Mouse (Mus musculus) embryonic fibroblast, embryonic 13.5 days (primary cell): Measurements from ENCODE around the gene Bcor.

Experiments used
- CTCF ChIP-seq: IDR thresholded peaks from 2 replicates; pipeline ENCODE4 v1.5.1; 2011; ENCODE audit warnings: mild to moderate bottlenecking, control low read depth, low read length, moderate library complexity, borderline replicate concordance; ENCODE audit not compliant: insufficient read depth
- POLR2A ChIP-seq: IDR thresholded peaks from 2 replicates; pipeline ENCODE4 v1.6.1; 2011; ENCODE audit warnings: low read depth, mild to moderate bottlenecking, control low read depth, low read length, moderate library complexity

DNA sequence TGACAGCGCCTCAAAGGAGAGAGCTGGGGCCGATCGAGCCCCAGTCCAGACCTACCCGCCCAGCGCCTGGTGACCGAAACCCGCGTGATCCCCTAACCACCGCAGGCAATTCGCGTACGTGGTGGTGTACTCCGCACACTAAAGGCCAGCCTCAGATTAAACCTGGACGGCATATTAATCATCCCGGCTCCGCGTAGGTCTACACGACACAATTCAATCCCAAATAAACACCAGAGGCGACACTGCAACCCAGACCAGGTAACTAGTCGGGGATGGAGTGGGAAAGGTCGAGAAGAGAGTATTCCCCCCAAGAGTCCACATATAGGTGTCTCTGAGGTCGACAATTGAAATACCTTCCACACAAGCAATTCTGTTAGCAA is 82.6 kb downstream of the Bcor start:
- TF ChIP-seq POLR2A (no peak), CTCF (no peak)
